Mouse (Mus musculus) embryonic fibroblast, embryonic 13.5 days (primary cell): ENCODE results near the gene Strip2. TPM values are rescaled to one million over a fixed set of nuclear protein-coding genes. Genes with fewer than 3 reads are reported as not detected.

Experiments used
- H3K27ac ChIP-seq: 2 replicates; pipeline ENCODE4 v1.5.1; 2012; ENCODE audit warnings: low read length, control low read depth, inconsistent platforms; ENCODE audit not compliant: insufficient read depth
- H3K4me1 ChIP-seq: 2 replicates; pipeline ENCODE4 v1.6.1; 2011; ENCODE audit warnings: low read length; ENCODE audit not compliant: control insufficient read depth, insufficient read depth
- H3K4me3 ChIP-seq: 2 replicates; pipeline ENCODE4 v1.5.1; 2011; ENCODE audit warnings: mild to moderate bottlenecking, control low read depth, low read length; ENCODE audit not compliant: insufficient read depth
- CTCF ChIP-seq: IDR thresholded peaks from 2 replicates; pipeline ENCODE4 v1.5.1; 2011; ENCODE audit warnings: mild to moderate bottlenecking, control low read depth, low read length, moderate library complexity, borderline replicate concordance; ENCODE audit not compliant: insufficient read depth
- POLR2A ChIP-seq: IDR thresholded peaks from 2 replicates; pipeline ENCODE4 v1.6.1; 2011; ENCODE audit warnings: low read depth, mild to moderate bottlenecking, control low read depth, low read length, moderate library complexity
- polyA plus RNA-seq: library from polyadenylated mRNA; stranded (reverse); fragments of >200 nt; gene quantifications from 2 replicates; pipeline ENCODE4 v1.2.4, GENCODE M21; 2011; ENCODE audit warnings: low read depth; ENCODE audit not compliant: missing spikeins, insufficient read length

Gene Strip2
- polyA plus RNA-seq, 1 experiment, result 0.32 TPM

- Histone ChIP-seq H3K4me3 (no peak overlapping the region), H3K27ac (no peak overlapping the region), H3K4me1 (no peaks in the 10 kb centered on the region)
- TF ChIP-seq CTCF (no peak), POLR2A (no peak)
Observed at GRCm38 (mm10) chr6:29958669-29959068, 41.9 kb downstream of the Strip2 start.

DNA sequence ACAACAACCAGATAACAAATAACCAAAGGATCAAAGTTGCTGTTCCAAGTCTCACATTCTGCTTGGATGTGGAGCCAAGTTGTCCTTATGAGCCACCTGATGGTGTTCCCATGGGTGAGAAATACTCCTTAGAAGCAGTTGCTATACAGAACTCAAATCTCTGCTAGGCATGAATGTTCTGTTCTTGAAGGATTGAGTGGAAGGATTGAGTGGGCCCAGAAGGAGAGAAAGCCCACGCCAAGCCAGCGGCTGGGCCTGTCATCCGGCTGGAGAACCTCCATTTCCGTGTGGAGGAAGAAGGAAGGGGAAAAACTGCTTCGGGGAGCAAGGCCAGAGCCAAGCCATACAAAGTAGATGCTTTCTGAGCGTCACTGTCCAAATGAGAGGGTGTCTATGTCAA is 44.3 kb downstream of the Strip2 start:
- no peak for TF ChIP-seq CTCF
- Histone ChIP-seq H3K4me1 (no peaks in the 10 kb centered on the region), H3K27ac (no peak overlapping the region), H3K4me3 (no peak overlapping the region)

GRCm38 (mm10) chr6:29967917-29968316 is 51.1 kb downstream of the Strip2 start:
- Histone ChIP-seq H3K4me3 (no peak overlapping the region), H3K27ac (no peak overlapping the region), H3K4me1 (no peaks in the 10 kb centered on the region)
- TF ChIP-seq POLR2A (no peak), CTCF (no peak)

GRCm38 (mm10) chr6:29973341-29973740 is 56.5 kb downstream of the Strip2 start:
- Histone ChIP-seq H3K27ac (no peak overlapping the region), H3K4me3 (no peak overlapping the region), H3K4me1 (no peaks in the 10 kb centered on the region)
- no peak for TF ChIP-seq CTCF
- no peak for TF ChIP-seq POLR2A

DNA sequence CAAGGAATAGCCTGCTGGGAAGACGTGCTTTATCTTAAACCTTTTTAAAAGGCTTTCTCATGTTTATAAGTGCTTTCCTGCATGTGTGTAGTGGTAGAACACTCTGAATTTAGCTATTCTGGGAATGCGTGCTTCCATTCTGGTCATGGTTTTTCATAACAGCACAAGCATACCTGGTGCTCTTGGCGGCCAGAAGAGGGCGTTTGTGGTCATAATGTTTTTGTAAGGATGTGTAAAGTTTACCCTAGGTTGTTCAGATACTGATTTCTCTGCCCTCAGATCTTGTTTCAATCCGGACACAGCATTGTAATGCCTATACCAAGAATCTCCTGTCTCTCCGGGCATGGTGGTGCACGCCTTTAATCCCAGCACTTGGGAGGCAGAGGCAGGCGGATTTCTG is 58.0 kb downstream of the Strip2 start:
- no peak for TF ChIP-seq CTCF
- no peak for TF ChIP-seq POLR2A
- no peak overlapping the region for H3K4me3 ChIP-seq
- no peak overlapping the region for H3K27ac ChIP-seq
- no peaks in the 10 kb centered on the region for H3K4me1 ChIP-seq

- H3K4me3 ChIP-seq, result no peak overlapping the region
- no peak overlapping the region for H3K27ac ChIP-seq
- TF ChIP-seq POLR2A, result no peak
- TF ChIP-seq CTCF, result no peak
- H3K4me1 ChIP-seq, result no peaks in the 10 kb centered on the region; the same call in 1 of the 2 replicates
Observed at GRCm38 (mm10) chr6:29980461-29980860, 63.6 kb downstream of the Strip2 start.

GRCm38 (mm10) chr6:29981797-29982196 is 65.0 kb downstream of the Strip2 start:
- Histone ChIP-seq H3K27ac (no peak overlapping the region), H3K4me3 (no peak overlapping the region), H3K4me1 (peaks cover 2% of the 10 kb centered on the region; the same call in 1 of the 2 replicates)
- TF ChIP-seq CTCF (no peak), POLR2A (no peak)

- Histone ChIP-seq H3K27ac (no peak overlapping the region), H3K4me3 (peak overlapping the region; percentile 29), H3K4me1 (peaks cover 2% of the 10 kb centered on the region; the same call in 1 of the 2 replicates)
- TF ChIP-seq CTCF (no peak), POLR2A (no peak)
Observed at GRCm38 (mm10) chr6:29985058-29985498, 68.3 kb downstream of the Strip2 start.

DNA sequence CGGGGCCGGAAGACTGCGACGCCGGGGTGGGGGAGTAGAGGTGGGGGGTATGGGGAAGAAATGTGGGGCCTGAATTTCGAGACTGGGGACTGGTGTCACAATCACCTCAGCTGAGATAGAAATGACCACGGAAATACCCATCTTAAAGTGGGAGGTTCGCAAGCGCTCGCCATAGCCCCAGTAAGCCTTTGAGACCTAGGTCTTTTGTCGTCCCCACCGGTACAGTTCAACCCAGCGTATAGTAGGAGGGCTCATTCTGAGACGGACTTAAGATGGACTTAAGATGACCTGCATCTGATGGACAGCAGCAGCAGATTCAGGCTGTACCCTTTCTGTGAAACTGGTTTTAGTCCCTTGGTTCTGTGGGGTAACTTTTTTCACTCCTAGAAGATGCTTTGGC is 68.7 kb downstream of the Strip2 start:
- peak overlapping the region; percentile 29 for H3K4me3 ChIP-seq
- TF ChIP-seq CTCF (no peak), POLR2A (no peak)
- H3K4me1 ChIP-seq, result peaks cover 2% of the 10 kb centered on the region; the same call in 1 of the 2 replicates
- H3K27ac ChIP-seq, result no peak overlapping the region

GRCm38 (mm10) chr6:29985986-29986385 is 69.2 kb downstream of the Strip2 start:
- H3K27ac ChIP-seq, result no peak overlapping the region
- peaks cover 2% of the 10 kb centered on the region; the same call in 1 of the 2 replicates for H3K4me1 ChIP-seq
- H3K4me3 ChIP-seq, result no peak overlapping the region; the same call in 1 of the 2 replicates
- TF ChIP-seq CTCF, result no peak
- no peak for TF ChIP-seq POLR2A

- Histone ChIP-seq H3K4me3 (no peak overlapping the region), H3K27ac (no peak overlapping the region), H3K4me1 (peaks cover 2% of the 10 kb centered on the region; the same call in 1 of the 2 replicates)
- TF ChIP-seq CTCF, result no peak
- TF ChIP-seq POLR2A, result no peak
Observed at GRCm38 (mm10) chr6:29987246-29987645, 70.4 kb downstream of the Strip2 start.
